Comparison of ENCODE assay signal across 9 mouse cellular contexts in the genomic region with DNA sequence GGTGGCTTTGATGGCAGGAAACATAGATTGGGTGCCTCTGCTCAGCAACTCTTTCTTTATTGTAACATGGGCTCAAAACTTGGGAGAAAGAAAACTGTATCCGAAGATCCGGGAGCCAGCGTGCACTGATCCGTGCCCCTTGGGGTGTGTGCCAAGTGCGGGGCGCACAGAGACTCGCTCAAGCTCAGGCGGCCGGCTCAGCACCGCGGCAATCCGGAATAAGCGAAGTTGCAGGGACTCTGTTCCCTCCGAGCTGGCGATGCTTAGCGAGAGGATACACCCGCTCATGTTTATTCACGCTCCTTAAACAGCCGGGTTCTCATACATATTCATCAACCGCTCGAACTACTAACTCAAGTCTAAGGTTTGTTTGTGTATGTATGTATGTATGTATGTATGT. TPM values are rescaled to one million over a fixed set of nuclear protein-coding genes. Genes with fewer than 3 reads are reported as not detected.
DNase-seq lines count a peak whose midpoint lies in the region; ATAC-seq and TF ChIP-seq lines count a peak whose summit lies in the region.
"Had no signal": no experiment of that assay in that cellular context is flagged by ENCODE, and none has a peak within 500 bp of the region (broad histone marks: within the 10 kb centered on the region; RNA-seq: fewer than 3 reads in every experiment).

No protein-coding gene starts in this region.

- no peaks in the 10 kb centered on the region for H3K9me3 ChIP-seq in liver, postnatal 0 days (ENCODE audit: low read length)
- no peaks in the 10 kb centered on the region for H3K9me3 ChIP-seq in liver, embryonic 12.5 days (replicated peaks)
- H3K9me3 ChIP-seq in embryonic facial prominence, embryonic 12.5 days, result no peaks in the 10 kb centered on the region
- no peaks in the 10 kb centered on the region for H3K9me3 ChIP-seq in kidney, embryonic 15.5 days (replicated peaks)
- no peaks in the 10 kb centered on the region; the same call in 1 of the 2 replicates for H3K9me3 ChIP-seq in neural tube, embryonic 13.5 days

- ATAC-seq in liver, postnatal 0 days, result no peak
- no peak for ATAC-seq in liver, embryonic 12.5 days
- no peak for ATAC-seq in embryonic facial prominence, embryonic 12.5 days (ENCODE audit: insufficient number of reproducible peaks, insufficient read depth, low FRiP score, low TSS enrichment)
- 0 out of 2 replicates have a peak, but pooled peaks have one; percentile 45 for ATAC-seq in kidney, embryonic 15.5 days (replicated peaks; ENCODE audit: low FRiP score)
- ATAC-seq in neural tube, embryonic 13.5 days (ENCODE audit: low read depth), result peak; percentile 38; the same call in 1 of the 2 replicates

- TF ChIP-seq CTCF in liver, postnatal 0 days (IDR thresholded peaks at IDR 0.05; ENCODE audit: low read depth), result no peak

- H3K4me3 ChIP-seq in liver, postnatal 0 days (ENCODE audit: low read depth, low read length), result 0 out of 2 replicates have a peak overlapping the region, but pooled peaks have one; percentile 6
- no peak overlapping the region for H3K4me3 ChIP-seq in liver, embryonic 12.5 days
- H3K4me3 ChIP-seq in embryonic facial prominence, embryonic 12.5 days, result peak overlapping the region; percentile 16
- peak overlapping the region; percentile 18; the same call in 1 of the 2 replicates for H3K4me3 ChIP-seq in kidney, embryonic 15.5 days (replicated peaks)
- H3K4me3 ChIP-seq in neural tube, embryonic 13.5 days, result peak overlapping the region; percentile 6; the same call in 1 of the 2 replicates

- no peak overlapping the region for H3K9ac ChIP-seq in liver, postnatal 0 days (replicated peaks)
- no peak overlapping the region for H3K9ac ChIP-seq in liver, embryonic 12.5 days
- no peak overlapping the region for H3K9ac ChIP-seq in embryonic facial prominence, embryonic 12.5 days
- H3K9ac ChIP-seq in kidney, embryonic 15.5 days, result no peak overlapping the region
- no peak overlapping the region for H3K9ac ChIP-seq in neural tube, embryonic 13.5 days

- no peak overlapping the region for H3K27ac ChIP-seq in liver, postnatal 0 days (ENCODE audit: low read depth)
- no peak overlapping the region for H3K27ac ChIP-seq in liver, embryonic 12.5 days
- H3K27ac ChIP-seq in embryonic facial prominence, embryonic 12.5 days, result no peak overlapping the region
- H3K27ac ChIP-seq in kidney, embryonic 15.5 days, result no peak overlapping the region
- H3K27ac ChIP-seq in neural tube, embryonic 13.5 days (replicated peaks), result no peak overlapping the region

- no peak for TF ChIP-seq EP300 in liver, postnatal 0 days (IDR thresholded peaks at IDR 0.05; ENCODE audit: low read depth)

- H3K4me1 ChIP-seq in liver, postnatal 0 days (ENCODE audit: insufficient read depth), result 0 out of 2 replicates have a peak, but pooled peaks cover 2% of the 10 kb centered on the region
- H3K4me1 ChIP-seq in liver, embryonic 12.5 days, result no peaks in the 10 kb centered on the region
- H3K4me1 ChIP-seq in embryonic facial prominence, embryonic 12.5 days, result peaks cover 7% of the 10 kb centered on the region; the same call in 1 of the 2 replicates
- H3K4me1 ChIP-seq in kidney, embryonic 15.5 days, result peaks cover 18% of the 10 kb centered on the region
- peaks cover 56% of the 10 kb centered on the region for H3K4me1 ChIP-seq in neural tube, embryonic 13.5 days (replicated peaks)

- peaks cover 84% of the 10 kb centered on the region for H3K27me3 ChIP-seq in liver, postnatal 0 days (ENCODE audit: insufficient read depth, low read length)
- peaks cover 92% of the 10 kb centered on the region for H3K27me3 ChIP-seq in liver, embryonic 12.5 days (replicated peaks)
- H3K27me3 ChIP-seq in embryonic facial prominence, embryonic 12.5 days, result peaks cover 77% of the 10 kb centered on the region
- H3K27me3 ChIP-seq in kidney, embryonic 15.5 days, result peaks cover 91% of the 10 kb centered on the region
- peaks cover 85% of the 10 kb centered on the region for H3K27me3 ChIP-seq in neural tube, embryonic 13.5 days

- H3K36me3 ChIP-seq in liver, postnatal 0 days (replicated peaks; ENCODE audit: insufficient read depth, low read length), result no peaks in the 10 kb centered on the region
- no peaks in the 10 kb centered on the region for H3K36me3 ChIP-seq in liver, embryonic 12.5 days
- no peaks in the 10 kb centered on the region for H3K36me3 ChIP-seq in embryonic facial prominence, embryonic 12.5 days
- H3K36me3 ChIP-seq in kidney, embryonic 15.5 days, result no peaks in the 10 kb centered on the region
- H3K36me3 ChIP-seq in neural tube, embryonic 13.5 days, result no peaks in the 10 kb centered on the region

- WGBS in liver, postnatal 0 days (ENCODE audit: insufficient replicate concordance), result 1% methylated on average over 21 of the region's 21 CpGs
- WGBS in liver, embryonic 12.5 days (ENCODE audit: insufficient replicate concordance), result 1% methylated on average over 21 of the region's 21 CpGs
- WGBS in embryonic facial prominence, embryonic 12.5 days, result under 1% methylated on average over 21 of the region's 21 CpGs
- WGBS in kidney, embryonic 15.5 days, result under 1% methylated on average over 21 of the region's 21 CpGs
- WGBS in neural tube, embryonic 13.5 days, result under 1% methylated on average over 21 of the region's 21 CpGs

- DNase-seq in liver, postnatal 0 days, result no peak
- no peak for DNase-seq in urinary bladder, postnatal 10 days (ENCODE audit: low spot score)
- DNase-seq in gastrocnemius, adult 8-10 months (ENCODE audit: low spot score in 2 of 2), result no peak
- no peak for DNase-seq in adrenal gland, postnatal 10 days
- DNase-seq: adrenal gland, adult 2 months had no signal

- H3K4me2 ChIP-seq in liver, postnatal 0 days (ENCODE audit: low read depth, low read length), result no peak overlapping the region
- H3K4me2 ChIP-seq in liver, embryonic 12.5 days, result no peak overlapping the region
- peak overlapping the region; percentile 27; the same call in 1 of the 2 replicates for H3K4me2 ChIP-seq in embryonic facial prominence, embryonic 12.5 days (replicated peaks)
- H3K4me2 ChIP-seq in kidney, embryonic 15.5 days, result peak overlapping the region; percentile 29; the same call in 1 of the 2 replicates
- H3K4me2 ChIP-seq in neural tube, embryonic 13.5 days, result peak overlapping the region; percentile 40

RNA-seq across cellular contexts. Expression of a gene that starts 10.9 kb away (rescaled TPM):
- not detected in 2 replicates for polyA plus RNA-seq in liver, postnatal 0 days (2015; fragmentation: Nextera tagmentation; extraction: Ambion mirVana)
- polyA plus RNA-seq in liver, embryonic 12.5 days (2016; fragmentation: Nextera tagmentation; extraction: Ambion mirVana), result 0.02 TPM in 1 of 2 replicates, not detected in the other
- 3.5 and 4.4 TPM in 2 replicates for polyA plus RNA-seq in embryonic facial prominence, embryonic 12.5 days (2016; fragmentation: Nextera tagmentation; extraction: Ambion mirVana)
- 0.08 TPM in 1 of 2 replicates, not detected in the other for polyA plus RNA-seq in kidney, embryonic 15.5 days (2015; fragmentation: Nextera tagmentation; extraction: Ambion mirVana)
- polyA plus RNA-seq in neural tube, embryonic 13.5 days (2015; fragmentation: Nextera tagmentation; extraction: Ambion mirVana), result 5.6 and 6.0 TPM in 2 replicates
- total RNA-seq in gastrocnemius, adult 8-10 months (2022), result not detected
- not detected for total RNA-seq in adrenal gland, postnatal 10 days (2021)
- total RNA-seq: adrenal gland, adult 2 months had no signal

RNA-seq across cellular contexts. Expression of a gene that starts 40.8 kb away (rescaled TPM):
- polyA plus RNA-seq in liver, postnatal 0 days (2015; fragmentation: Nextera tagmentation; extraction: Ambion mirVana), result not detected in 2 replicates
- not detected in 2 replicates for polyA plus RNA-seq in liver, embryonic 12.5 days (2016; fragmentation: Nextera tagmentation; extraction: Ambion mirVana)
- not detected in 2 replicates for polyA plus RNA-seq in embryonic facial prominence, embryonic 12.5 days (2016; fragmentation: Nextera tagmentation; extraction: Ambion mirVana)
- not detected in 2 replicates for polyA plus RNA-seq in kidney, embryonic 15.5 days (2015; fragmentation: Nextera tagmentation; extraction: Ambion mirVana)
- polyA plus RNA-seq in neural tube, embryonic 13.5 days (2015; fragmentation: Nextera tagmentation; extraction: Ambion mirVana), result not detected in 2 replicates
- total RNA-seq in gastrocnemius, adult 8-10 months (2022), result not detected
- not detected for total RNA-seq in adrenal gland, postnatal 10 days (2021)
- total RNA-seq: adrenal gland, adult 2 months had no signal
- polyA plus RNA-seq: adrenal gland, adult 2 months had no signal

Comparison
In these comparisons a context has a peak if more than half of its experiments do, and no peak if none do; other contexts are left out.
1. ATAC-seq: peak in kidney, embryonic 15.5 days (single experiment) and neural tube, embryonic 13.5 days (single experiment); none in liver, postnatal 0 days (single experiment), liver, embryonic 12.5 days (single experiment) and embryonic facial prominence, embryonic 12.5 days (single experiment).
2. H3K4me2 ChIP-seq: peak in embryonic facial prominence, embryonic 12.5 days (single experiment), kidney, embryonic 15.5 days (single experiment) and neural tube, embryonic 13.5 days (single experiment); none in liver, postnatal 0 days (single experiment) and liver, embryonic 12.5 days (single experiment).